Mouse (Mus musculus): Measurements from ENCODE around the gene Dnmbp. TPM values are rescaled to one million over a fixed set of nuclear protein-coding genes. Genes with fewer than 3 reads are reported as not detected.

The Dnmbp gene
- polyA plus RNA-seq, 2 experiments, result 23.3 to 33.0 TPM

GRCm38 (mm10) chr19:43905136-43905535, 34.9 kb downstream of the Dnmbp start:
- WGBS, result 74% methylated on average over 8 of the region's 8 CpGs
- TF ChIP-seq POLR2A (IDR thresholded peaks at IDR 0.05; ENCODE audit: borderline replicate concordance, extremely low read depth, insufficient read depth, insufficient read length), result no peak
- H3K36me3 ChIP-seq (ENCODE audit: control insufficient read depth, insufficient read depth, low read length), result peaks cover 53% of the 10 kb centered on the region

GRCm38 (mm10) chr19:43904327-43904726, 35.7 kb downstream of the Dnmbp start:
- peaks cover 52% of the 10 kb centered on the region for H3K36me3 ChIP-seq (ENCODE audit: control insufficient read depth, insufficient read depth, low read length)
- no peaks in the 10 kb centered on the region; the same call in 1 of the 2 replicates for H3K9me3 ChIP-seq (ENCODE audit: control insufficient read depth, low read length)
- H3K4me2 ChIP-seq (replicated peaks; ENCODE audit: low read depth, low read length, severe bottlenecking), result no peak overlapping the region
- H3K27me3 ChIP-seq (ENCODE audit: control insufficient read depth, insufficient read depth, low read length), result no peaks in the 10 kb centered on the region
- no peak for DNase-seq (ENCODE audit: low spot score)
- TF ChIP-seq POLR2A (IDR thresholded peaks at IDR 0.05; ENCODE audit: borderline replicate concordance, extremely low read depth, insufficient read depth, insufficient read length), result no peak
- no peak overlapping the region for H3K9ac ChIP-seq (ENCODE audit: low read depth, low read length, severe bottlenecking)
- H3K4me3 ChIP-seq (replicated peaks; ENCODE audit: low read length), result no peak overlapping the region
- H3K27ac ChIP-seq (replicated peaks; ENCODE audit: low read depth, low read length), result no peak overlapping the region
- ATAC-seq (ENCODE audit: low FRiP score, low read depth), result no peak
- H3K4me1 ChIP-seq (ENCODE audit: control insufficient read depth, insufficient read depth, low read length), result no peaks in the 10 kb centered on the region
- WGBS, result 79% methylated on average over 11 of the region's 11 CpGs

More at GRCm38 (mm10) chr19:43905136-43905535, 34.9 kb downstream of the Dnmbp start:
- no peaks in the 10 kb centered on the region for H3K4me1 ChIP-seq (ENCODE audit: control insufficient read depth, insufficient read depth, low read length)
- no peaks in the 10 kb centered on the region for H3K9me3 ChIP-seq (ENCODE audit: control insufficient read depth, low read length)
- no peak overlapping the region for H3K4me2 ChIP-seq (replicated peaks; ENCODE audit: low read depth, low read length, severe bottlenecking)
- no peak overlapping the region for H3K4me3 ChIP-seq (replicated peaks; ENCODE audit: low read length)
- no peak overlapping the region for H3K27ac ChIP-seq (replicated peaks; ENCODE audit: low read depth, low read length)
- no peak for ATAC-seq (ENCODE audit: low FRiP score, low read depth)
- H3K27me3 ChIP-seq (ENCODE audit: control insufficient read depth, insufficient read depth, low read length), result no peaks in the 10 kb centered on the region
- DNase-seq (ENCODE audit: low spot score), result no peak
- H3K9ac ChIP-seq (ENCODE audit: low read depth, low read length, severe bottlenecking), result no peak overlapping the region

GRCm38 (mm10) chr19:43902887-43903286, 37.1 kb downstream of the Dnmbp start:
- H3K36me3 ChIP-seq (ENCODE audit: control insufficient read depth, insufficient read depth, low read length), result peaks cover 48% of the 10 kb centered on the region
- ATAC-seq (ENCODE audit: low FRiP score, low read depth), result no peak

GRCm38 (mm10) chr19:43900690-43901089, 39.3 kb downstream of the Dnmbp start:
- no peak overlapping the region for H3K9ac ChIP-seq (ENCODE audit: low read depth, low read length, severe bottlenecking)
- no peaks in the 10 kb centered on the region for H3K4me1 ChIP-seq (ENCODE audit: control insufficient read depth, insufficient read depth, low read length)
- ATAC-seq (ENCODE audit: low FRiP score, low read depth), result no peak
- H3K27me3 ChIP-seq (ENCODE audit: control insufficient read depth, insufficient read depth, low read length), result no peaks in the 10 kb centered on the region
- TF ChIP-seq POLR2A (IDR thresholded peaks at IDR 0.05; ENCODE audit: borderline replicate concordance, extremely low read depth, insufficient read depth, insufficient read length), result no peak
- no peak overlapping the region for H3K27ac ChIP-seq (replicated peaks; ENCODE audit: low read depth, low read length)
- 84% methylated on average over 9 of the region's 9 CpGs for WGBS
- H3K4me3 ChIP-seq (replicated peaks; ENCODE audit: low read length), result no peak overlapping the region
- H3K4me2 ChIP-seq (replicated peaks; ENCODE audit: low read depth, low read length, severe bottlenecking), result no peak overlapping the region
- no peak for DNase-seq (ENCODE audit: low spot score)
- H3K9me3 ChIP-seq (ENCODE audit: control insufficient read depth, low read length), result no peaks in the 10 kb centered on the region; the same call in 1 of the 2 replicates
- H3K36me3 ChIP-seq (ENCODE audit: control insufficient read depth, insufficient read depth, low read length), result peaks cover 42% of the 10 kb centered on the region

More at GRCm38 (mm10) chr19:43902887-43903286, 37.1 kb downstream of the Dnmbp start:
- Histone ChIP-seq H3K9ac (ENCODE audit: low read depth, low read length, severe bottlenecking) (no peak overlapping the region), H3K9me3 (ENCODE audit: control insufficient read depth, low read length) (no peaks in the 10 kb centered on the region; the same call in 1 of the 2 replicates), H3K4me1 (ENCODE audit: control insufficient read depth, insufficient read depth, low read length) (no peaks in the 10 kb centered on the region), H3K27me3 (ENCODE audit: control insufficient read depth, insufficient read depth, low read length) (no peaks in the 10 kb centered on the region), H3K27ac (replicated peaks; ENCODE audit: low read depth, low read length) (no peak overlapping the region), H3K4me3 (replicated peaks; ENCODE audit: low read length) (no peak overlapping the region), H3K4me2 (replicated peaks; ENCODE audit: low read depth, low read length, severe bottlenecking) (no peak overlapping the region)
- WGBS, result 44% methylated on average over 12 of the region's 12 CpGs
- no peak for TF ChIP-seq POLR2A (IDR thresholded peaks at IDR 0.05; ENCODE audit: borderline replicate concordance, extremely low read depth, insufficient read depth, insufficient read length)
- DNase-seq (ENCODE audit: low spot score), result no peak

- DNase-seq (ENCODE audit: low spot score) (no peak), ATAC-seq (ENCODE audit: low FRiP score, low read depth) (no peak)
- Histone ChIP-seq H3K27me3 (ENCODE audit: control insufficient read depth, insufficient read depth, low read length) (no peaks in the 10 kb centered on the region), H3K9me3 (ENCODE audit: control insufficient read depth, low read length) (no peaks in the 10 kb centered on the region; the same call in 1 of the 2 replicates), H3K27ac (replicated peaks; ENCODE audit: low read depth, low read length) (no peak overlapping the region), H3K9ac (ENCODE audit: low read depth, low read length, severe bottlenecking) (no peak overlapping the region), H3K4me1 (ENCODE audit: control insufficient read depth, insufficient read depth, low read length) (no peaks in the 10 kb centered on the region), H3K4me3 (replicated peaks; ENCODE audit: low read length) (no peak overlapping the region), H3K4me2 (replicated peaks; ENCODE audit: low read depth, low read length, severe bottlenecking) (no peak overlapping the region), H3K36me3 (ENCODE audit: control insufficient read depth, insufficient read depth, low read length) (peaks cover 42% of the 10 kb centered on the region)
- 53% methylated on average over 10 of the region's 10 CpGs for WGBS
- no peak for TF ChIP-seq POLR2A (IDR thresholded peaks at IDR 0.05; ENCODE audit: borderline replicate concordance, extremely low read depth, insufficient read depth, insufficient read length)
Observed at GRCm38 (mm10) chr19:43898547-43898946, 41.4 kb downstream of the Dnmbp start.
